Mouse (Mus musculus) monocyte, adult 5-6 weeks (primary cell): ENCODE measurements around the gene Robo4. TPM values are rescaled to one million over a fixed set of nuclear protein-coding genes. Genes with fewer than 3 reads are reported as not detected.

ENCODE experiments used
- ATAC-seq: fragments of 153-309, 156-312 bp; replicated peaks from 2 replicates; pipeline ENCODE4 v1.8.0; 2017; ENCODE audit warnings: mild to moderate bottlenecking; ENCODE audit not compliant: low TSS enrichment, insufficient number of reproducible peaks, severe bottlenecking, poor library complexity, low FRiP score
- total RNA-seq: library from RNA; stranded (forward); fragments of 200-1000, 200-491, 200-594 nt; gene quantifications from 3 replicates; pipeline ENCODE4 v1.2.3, GENCODE M21; 2017

The Robo4 gene
- not detected in 3 replicates for total RNA-seq

- no peak for ATAC-seq
These were observed at the start of gene Robo4 for GRCm38 (mm10) chr9:37401802-37402201. Gene Robo4 (plus strand): TSS chr9:37401897.

DNA sequence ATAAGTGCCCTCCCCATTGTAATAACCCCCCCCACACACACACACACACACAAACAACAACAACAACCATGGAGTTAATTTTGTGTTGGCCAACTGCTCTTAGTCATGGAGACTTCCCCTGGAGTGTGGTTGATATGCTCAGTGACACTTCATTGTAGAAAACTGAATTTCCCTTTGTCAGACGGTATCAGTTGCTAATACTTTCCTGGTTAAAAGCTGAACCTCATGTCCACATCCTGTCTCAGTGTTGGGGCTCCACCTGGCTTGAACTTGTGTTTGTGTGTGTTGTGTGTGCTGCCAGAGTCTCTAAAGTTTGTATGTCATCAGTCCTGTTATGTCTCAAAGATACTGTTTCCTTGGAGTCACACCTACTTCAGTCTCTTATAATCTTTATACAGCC, 47.2 kb upstream of the Robo4 start:
- ATAC-seq, result no peak

GRCm38 (mm10) chr9:37358713-37359330, 42.9 kb upstream of the Robo4 start:
- no peak for ATAC-seq

DNA sequence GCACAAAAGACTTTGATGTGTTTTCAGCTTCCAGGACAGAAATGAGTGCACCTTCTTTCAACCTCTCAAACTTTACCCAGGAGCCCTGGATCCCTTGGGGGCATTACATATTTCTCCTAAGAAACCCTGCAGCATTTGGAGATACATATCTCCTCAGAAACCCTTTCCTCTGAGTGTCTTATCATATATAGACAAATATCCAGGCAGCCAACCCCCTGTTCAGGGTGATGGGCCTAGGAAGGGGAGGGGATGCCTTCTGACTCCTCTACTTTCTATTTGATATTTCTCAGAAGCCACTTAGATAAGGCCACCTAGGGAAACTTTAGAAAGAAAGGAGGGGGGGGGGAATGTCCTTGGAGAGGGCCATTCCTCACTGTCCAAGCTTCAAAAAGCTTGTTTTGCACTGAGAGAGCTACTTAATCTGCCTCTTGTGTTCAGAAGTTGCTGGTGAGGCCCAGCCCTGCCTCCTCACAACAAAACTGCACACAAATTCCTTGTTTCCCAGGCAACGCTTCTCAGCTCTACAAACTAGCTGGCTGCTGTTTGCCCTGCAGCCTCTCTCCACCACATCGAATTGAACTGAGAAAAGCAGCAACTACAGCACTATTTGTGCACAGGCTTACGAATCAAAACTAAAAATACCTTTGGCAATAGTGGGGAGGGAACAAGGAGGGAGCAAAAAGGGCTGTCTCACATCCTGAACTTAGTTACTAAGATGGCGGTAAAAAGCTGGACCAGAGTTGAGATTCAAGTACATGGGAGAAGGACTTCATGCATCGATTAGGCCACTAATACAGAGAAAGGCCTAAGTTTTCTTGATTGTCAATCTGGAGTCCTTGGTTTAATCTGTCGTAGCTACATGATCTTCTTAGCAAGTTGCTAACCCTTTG, 42.1 kb upstream of the Robo4 start:
- ATAC-seq, result no peak

DNA sequence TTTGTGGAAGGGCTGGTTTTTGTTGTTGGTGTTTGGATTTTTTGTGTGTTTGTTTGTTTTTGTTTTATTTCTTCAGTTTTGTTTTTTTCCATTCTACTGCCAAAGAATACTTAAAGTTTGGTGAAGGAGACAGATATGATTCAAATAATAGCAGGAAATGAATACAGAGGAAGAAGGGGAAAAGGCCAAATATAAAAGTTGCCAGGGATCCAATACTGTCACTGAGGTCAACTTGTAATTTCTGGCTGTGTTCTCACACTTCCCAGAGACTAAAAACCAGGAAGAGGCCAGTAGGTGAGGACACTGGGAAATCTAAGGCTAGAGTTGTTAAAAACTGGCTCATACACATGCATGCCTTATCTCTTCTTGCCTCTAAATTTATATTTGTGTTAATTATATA, 39.6 kb upstream of the Robo4 start:
- ATAC-seq, result no peak

GRCm38 (mm10) chr9:37362881-37363280, 38.8 kb upstream of the Robo4 start:
- no peak for ATAC-seq

- ATAC-seq, result no peak
These were observed 38.1 kb upstream of the Robo4 start for GRCm38 (mm10) chr9:37363551-37363950.

- no peak for ATAC-seq
These were observed 37.3 kb upstream of the Robo4 start for GRCm38 (mm10) chr9:37364392-37364791.

DNA sequence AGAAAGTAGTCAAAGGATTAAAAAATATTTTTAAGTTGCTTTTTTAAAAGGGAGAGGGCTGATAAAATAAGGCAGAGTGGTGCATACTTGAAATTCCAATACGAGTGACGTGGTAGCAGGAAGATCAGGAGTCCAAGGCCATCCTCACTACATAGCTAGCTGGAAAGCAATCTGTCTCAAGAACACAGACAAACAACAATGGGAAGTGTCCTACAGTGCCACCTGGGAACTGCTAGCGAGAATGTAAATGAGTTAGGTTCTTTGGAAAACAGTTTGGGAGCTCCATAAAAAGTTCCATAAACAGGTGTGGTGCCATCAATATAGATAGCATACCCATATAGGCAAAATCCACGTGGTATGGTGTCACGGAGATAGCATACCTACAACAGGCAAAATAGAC, 36.0 kb upstream of the Robo4 start:
- ATAC-seq, result no peak

GRCm38 (mm10) chr9:37367301-37368080, 34.2 kb upstream of the Robo4 start, which contains the start of gene Hepacam:
Gene Hepacam (plus strand): TSS chr9:37367351.
- ATAC-seq, result no peak

DNA sequence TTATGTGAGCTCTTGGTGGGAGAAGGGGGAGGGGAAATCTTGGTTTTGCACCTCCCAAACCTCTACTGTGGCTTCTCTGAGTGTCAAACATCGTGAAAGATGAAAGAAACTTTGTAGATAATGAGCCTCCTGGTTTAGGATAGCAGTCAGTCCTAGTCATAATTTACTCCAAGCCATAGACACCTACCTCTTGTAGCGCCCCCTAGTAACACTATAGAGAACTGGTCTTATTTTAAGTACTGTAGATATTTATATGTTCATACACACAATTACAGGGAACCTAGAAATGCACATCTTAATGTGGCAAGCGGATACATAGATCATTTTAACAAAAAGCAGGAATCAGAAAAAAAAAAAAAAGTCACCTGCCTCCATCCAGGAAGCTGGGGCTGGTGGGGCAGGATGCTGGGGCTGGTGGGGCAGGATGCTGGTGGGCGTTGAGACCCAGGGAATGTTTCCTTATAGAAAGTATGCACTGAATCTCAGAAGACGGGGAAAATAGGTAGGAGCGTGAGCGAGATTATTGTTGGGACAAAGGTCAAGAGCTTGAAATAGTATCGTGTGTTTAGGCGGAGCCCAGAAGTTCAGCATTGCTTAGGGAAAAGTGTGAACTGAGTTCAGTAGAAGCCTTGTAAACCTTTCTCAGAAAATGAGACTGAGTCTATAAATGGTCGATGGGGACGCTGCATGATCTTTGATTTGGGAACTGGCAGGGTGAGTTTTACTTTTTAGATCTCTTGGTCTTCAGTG, 33.4 kb upstream of the Robo4 start:
- ATAC-seq, result no peak

DNA sequence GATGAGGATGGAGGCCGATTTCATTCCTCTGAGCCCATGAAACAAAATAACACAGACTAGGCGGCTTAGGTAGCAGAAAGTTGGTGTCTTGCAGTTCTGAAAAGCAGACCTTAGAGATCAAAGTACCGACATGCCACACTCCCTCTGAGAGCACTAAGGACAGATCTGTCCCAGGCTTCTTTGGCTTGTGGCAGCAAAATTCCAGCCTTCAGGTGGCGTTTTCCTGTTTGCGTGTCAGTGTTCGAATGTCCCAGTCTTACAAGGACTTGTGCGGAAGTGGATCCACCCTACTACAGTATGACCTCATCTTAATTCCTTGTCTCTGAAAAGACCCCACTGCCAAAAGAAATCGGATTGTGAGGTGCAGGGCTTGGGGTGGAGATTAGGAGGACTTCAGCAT, 32.8 kb upstream of the Robo4 start:
- no peak for ATAC-seq

- no peak for ATAC-seq
These were observed 30.4 kb upstream of the Robo4 start for GRCm38 (mm10) chr9:37371232-37371801.

- no peak for ATAC-seq
These were observed 26.0 kb upstream of the Robo4 start for GRCm38 (mm10) chr9:37375718-37376117.

- ATAC-seq, result no peak
These were observed 18.5 kb upstream of the Robo4 start for GRCm38 (mm10) chr9:37383161-37383560.

DNA sequence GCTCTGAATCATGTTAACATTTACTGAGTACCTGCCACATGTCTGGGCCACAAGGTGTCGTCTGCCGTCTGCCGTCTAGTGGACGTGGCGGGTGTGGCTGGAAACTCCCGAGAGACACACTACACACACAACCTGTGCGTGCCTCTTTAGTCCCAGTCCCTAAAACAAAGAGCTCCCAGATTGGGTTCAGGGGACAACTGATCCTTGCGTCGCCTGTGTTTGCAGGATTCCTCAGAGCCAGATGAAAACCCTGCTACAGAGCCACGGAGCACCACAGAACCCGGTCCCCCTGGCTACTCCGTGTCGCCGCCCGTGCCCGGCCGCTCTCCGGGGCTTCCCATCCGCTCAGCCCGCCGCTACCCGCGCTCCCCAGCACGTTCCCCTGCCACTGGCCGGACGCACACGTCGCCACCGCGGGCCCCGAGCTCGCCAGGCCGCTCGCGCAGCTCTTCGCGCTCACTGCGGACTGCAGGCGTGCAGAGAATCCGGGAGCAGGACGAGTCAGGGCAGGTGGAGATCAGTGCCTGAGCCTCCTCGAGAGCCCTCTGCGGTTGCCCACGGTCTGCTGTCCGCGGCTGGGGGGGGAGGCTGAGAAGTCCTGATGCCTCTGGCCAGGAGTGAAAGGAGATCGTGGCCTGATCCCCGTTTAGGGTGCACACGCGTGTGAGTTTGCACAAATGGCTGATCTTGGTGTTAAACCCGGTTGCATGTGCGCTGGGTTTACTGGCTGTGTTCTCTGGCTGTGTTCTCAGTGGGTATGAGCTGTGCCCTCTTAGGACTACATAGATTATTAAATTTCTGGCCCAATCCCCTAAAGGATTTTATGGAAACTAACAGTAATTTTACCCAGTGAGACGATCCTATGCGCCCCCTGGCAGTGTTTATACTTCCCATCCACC, 17.2 kb upstream of the Robo4 start:
- ATAC-seq, result no peak

GRCm38 (mm10) chr9:37390891-37391290, 10.8 kb upstream of the Robo4 start:
- ATAC-seq, result no peak

DNA sequence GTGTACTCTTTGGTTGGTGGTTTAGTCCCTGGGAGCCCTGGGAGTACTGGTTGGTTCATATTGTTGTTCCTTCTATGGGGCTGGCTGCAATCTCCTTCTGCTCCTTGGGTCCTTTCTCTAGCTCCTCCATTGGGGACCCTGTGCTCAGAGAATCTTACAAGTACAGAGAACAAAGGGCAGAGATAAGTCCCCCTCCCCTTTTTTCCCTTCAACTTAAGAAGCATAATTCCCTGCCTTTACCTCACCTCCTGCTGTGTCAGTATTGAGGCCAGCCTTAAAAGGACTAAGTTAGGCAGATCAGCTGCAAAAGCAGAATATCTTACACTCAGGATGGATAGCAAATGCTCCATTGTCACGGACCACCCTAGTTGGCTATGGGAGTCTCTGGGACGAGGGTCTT, 9.6 kb upstream of the Robo4 start:
- ATAC-seq, result no peak
